Mouse (Mus musculus) left cerebral cortex, postnatal 4 days (tissue): ENCODE data around the gene Marc1. TPM values are rescaled to one million over a fixed set of nuclear protein-coding genes. Genes with fewer than 3 reads are reported as not detected.
A peak's percentile ranks its signal among the peaks of the same experiment; 100 is the strongest.

Experiments
- DNase-seq: peaks from one replicate; pipeline ENCODE4 v3.0.0-alpha.2; 2022
- intact Hi-C: fragments of 180-260 bp; cut with DNase I; formaldehyde crosslinking; loops from one replicate; pipeline ENCODE4 v1.15.1; 2025
- total RNA-seq, 2 experiments: library from RNA; stranded (reverse); gene quantifications; 2 replicates each; pipeline ENCODE4 v1.2.3; 2021

The Marc1 gene
- under 1 TPM in 1 of 2 experiments, not detected in 1; 0.28 TPM for total RNA-seq

DNA sequence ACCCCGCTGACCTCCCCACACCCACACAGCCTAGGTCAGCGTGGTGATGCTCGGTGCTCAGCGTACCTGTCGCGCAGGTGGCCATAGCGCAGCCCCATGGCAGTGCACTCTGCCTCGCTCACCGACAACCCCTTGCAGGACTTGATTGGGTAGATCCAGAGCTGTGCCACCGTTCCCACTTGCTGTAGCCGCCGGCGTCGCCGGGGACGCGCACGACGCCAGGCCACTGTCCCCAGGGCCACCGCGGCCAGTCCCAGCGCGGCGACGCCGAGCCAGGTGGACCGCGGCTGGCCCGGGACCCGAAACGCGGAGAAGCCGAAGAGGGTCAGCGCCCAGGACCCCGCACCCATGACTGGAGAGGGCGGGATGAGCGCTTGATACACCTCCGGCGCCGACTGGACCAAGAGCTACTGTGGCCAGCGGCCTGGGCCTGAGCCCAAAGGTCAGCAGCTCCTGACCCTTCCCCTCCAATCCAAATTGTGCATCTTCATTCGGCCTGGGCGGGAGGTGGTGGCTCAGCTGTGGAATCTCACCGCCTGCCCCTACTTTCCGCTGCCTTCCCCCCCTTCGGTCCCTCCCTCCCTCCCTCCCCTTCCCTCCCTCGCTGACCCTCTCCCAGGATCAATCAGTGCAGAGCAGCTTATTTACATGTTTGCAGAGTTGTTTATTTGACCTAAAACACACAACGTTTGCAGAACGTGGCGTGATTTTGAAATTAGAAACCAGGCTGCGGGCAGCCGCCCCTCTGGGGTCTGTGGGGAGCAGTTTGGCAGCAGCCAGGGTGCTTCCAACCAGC, at the start of gene Marc1:
Marc1 (minus strand) TSS at position 534 of the 796 bp plus-strand sequence.
- intact Hi-C loops = no loop called here
- no peak for DNase-seq

DNA sequence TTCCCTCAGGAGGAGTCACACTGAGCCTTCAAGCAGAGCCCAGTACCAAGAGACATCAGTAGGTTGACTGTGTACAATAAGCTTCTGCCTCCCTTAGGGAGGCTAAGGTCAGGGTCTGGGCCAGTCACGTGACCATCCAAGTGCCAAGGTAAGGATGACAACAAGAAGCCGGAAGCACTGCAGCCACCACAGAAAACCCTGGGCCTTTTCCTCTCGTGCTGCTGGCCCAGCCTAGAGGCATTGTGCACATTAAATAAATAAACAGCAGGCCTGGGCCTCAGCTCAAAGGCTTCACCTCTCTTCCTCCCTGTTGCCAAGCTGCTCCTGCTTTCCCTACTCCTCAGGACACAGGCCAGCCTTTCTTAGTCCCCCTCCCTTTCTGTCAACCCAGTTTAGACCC, 49.2 kb upstream of the Marc1 start:
- intact Hi-C loops = no loop called here
- DNase-seq = no peak

DNA sequence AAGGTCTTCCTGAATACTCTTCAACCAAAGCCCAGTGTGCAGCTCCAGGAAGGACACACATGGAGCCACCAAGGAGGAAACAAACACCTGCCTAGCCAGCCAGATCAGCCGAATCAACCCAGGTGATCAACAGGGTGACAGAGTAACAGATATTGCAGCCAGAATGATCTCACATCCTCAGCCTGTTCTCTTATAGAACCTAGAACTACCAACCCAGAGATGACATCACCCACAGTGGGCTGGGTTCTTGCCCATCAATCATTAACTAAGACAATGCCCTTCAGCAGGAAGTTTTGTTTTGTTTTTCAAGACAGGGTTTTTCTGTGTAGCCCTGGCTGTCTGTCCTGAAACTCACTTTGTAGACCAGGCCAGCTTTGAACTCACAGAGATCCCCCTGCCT, 47.1 kb upstream of the Marc1 start:
- no peak for DNase-seq
- intact Hi-C loops = no loop called here

DNA sequence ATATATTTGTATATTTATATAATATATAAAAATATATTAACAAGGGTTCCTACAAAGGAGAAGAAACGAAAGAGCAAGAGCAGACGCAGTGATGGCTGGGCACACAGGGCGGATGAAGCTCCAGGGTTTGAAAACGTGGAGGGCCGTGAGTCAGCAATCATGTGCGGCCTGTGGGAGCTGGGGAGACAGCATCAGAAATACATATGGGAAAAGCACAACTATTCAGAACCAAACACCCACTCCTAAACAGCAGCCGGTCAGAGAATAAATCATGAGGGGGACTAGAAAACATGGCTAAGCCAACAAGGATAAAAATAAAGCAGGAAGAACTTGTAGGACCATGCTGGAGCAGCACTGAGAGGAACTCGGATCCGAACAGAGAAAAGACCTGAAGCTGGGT, 46.1 kb upstream of the Marc1 start:
- no peak for DNase-seq
- intact Hi-C loops = no loop called here

DNA sequence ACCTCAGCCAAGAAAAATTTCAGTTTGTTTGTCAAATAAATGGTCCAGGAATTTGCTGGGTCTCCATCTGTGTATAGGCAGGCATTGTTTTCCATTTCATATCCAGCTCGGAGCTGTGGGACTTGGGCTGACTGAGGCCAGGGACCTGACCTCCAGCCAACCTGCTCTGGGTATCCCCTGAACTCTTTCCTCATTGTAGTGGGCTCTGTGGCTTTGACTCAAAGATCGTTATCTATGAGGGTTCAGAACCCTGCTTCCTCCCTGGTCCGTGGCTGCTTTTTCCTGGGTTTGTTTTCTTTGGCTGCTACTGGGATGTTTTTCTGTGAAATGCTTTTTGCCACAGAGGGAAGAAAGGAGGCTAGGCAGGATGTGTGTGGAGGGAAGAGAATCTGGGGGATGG, 42.8 kb upstream of the Marc1 start:
- intact Hi-C loops = no loop called here
- no peak for DNase-seq

DNA sequence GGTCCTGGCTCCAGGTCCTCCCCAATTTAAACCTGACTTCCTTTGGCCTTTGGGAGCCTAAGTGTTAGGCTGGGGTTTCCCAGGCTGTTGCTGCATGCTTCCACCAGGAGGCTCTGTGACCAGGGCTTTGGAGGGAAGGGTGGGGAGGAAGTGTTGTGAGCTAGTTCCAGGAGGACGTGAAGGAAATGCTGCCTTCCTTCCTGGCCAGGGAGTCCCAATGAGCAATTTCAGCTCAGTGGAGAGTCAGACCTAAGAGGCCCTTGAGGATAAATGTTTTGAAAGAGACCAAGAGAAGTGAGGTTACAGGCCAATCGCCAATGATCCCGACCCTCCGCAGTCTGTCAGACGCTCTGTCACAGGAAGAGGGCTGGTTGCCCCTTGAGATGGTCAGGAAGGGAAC, 42.2 kb upstream of the Marc1 start:
- peak; percentile 67 for DNase-seq
- intact Hi-C loops = no loop called here

DNA sequence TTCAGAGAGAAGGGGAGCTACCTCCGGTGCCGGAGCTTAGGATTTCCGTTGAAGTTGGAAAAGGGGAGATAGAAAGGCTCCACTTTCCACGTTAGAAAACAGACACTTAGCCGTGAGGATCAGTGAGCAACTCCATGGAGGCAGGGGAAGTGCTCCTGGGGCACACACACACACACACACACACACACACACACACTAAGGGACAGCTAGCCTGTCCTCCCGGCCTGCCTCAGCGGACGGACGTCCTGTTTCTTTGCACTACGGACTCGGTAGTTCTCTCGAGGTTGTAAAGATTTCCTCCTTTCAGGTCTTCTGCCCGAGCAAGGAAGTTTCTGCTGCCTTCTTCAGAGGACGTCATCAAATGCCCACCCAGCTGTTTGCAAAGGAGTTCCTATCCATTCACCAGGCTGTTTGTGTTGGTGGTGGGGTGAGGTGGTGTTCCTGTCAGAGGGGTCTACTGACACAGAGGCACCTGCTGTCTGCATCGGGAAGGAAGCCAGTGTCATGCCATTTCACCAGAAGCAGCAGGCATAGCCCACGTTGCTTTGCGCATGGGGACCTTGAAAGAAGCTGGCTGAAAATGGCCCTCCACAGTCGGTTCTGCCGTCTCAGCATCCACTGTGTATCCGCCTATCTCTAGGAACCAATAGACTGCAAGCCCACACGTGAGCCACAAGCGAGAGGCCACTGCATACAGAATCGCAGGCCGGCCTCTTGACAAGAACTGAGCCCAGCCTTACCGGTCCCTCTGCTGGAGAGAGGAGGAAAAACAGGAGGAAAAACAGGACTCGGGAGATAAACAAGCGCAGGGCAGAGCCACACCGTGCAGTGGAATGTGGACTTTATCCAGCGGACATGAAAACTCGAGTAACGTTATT, 40.9 kb upstream of the Marc1 start:
- intact Hi-C loops = no loop called here
- DNase-seq = peak; percentile 71

DNA sequence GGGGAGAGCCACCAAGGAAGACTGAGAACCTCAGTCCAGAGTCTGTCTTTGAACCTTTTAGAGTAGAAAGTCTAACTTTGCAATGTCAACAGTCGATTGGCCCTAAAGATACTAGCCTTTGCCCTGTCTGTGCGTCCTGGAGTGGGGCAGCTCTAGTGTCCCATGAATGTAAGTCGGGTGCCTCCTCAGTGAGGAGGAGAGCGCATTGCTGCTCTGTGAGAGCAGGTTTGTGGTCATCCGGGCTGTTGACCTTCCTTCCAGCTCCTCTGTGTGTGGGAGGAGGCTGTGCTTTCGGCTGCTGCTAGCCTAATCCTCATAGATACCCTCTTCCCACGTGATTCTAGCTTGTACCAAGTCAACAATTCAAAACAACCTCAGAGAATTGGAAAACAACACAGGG, 40.1 kb upstream of the Marc1 start:
- DNase-seq = no peak
- intact Hi-C loops = no loop called here

DNA sequence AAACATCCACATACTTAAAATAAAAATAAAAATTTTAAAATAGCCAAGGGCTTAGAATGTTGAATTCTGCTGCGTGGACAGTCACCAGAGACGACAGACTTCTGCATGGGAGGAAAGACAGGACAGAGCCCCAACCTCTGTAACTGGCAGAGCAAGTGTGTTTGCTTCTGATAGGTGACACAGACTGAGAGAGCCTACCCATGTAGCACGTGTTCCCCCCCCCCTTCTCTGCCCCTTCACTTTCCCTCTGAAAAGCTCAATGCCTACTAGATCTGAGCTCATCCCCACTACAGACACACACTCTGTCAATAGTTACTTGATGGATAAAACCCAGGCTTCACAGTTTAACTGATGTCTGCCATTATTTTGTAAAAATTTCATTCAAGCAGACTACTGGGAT, 35.9 kb upstream of the Marc1 start:
- DNase-seq = no peak
- intact Hi-C loops = loop anchor here (10.0 kb wide), 1 partner anchor 348 kb away; no protein-coding TSS in a partner anchor

DNA sequence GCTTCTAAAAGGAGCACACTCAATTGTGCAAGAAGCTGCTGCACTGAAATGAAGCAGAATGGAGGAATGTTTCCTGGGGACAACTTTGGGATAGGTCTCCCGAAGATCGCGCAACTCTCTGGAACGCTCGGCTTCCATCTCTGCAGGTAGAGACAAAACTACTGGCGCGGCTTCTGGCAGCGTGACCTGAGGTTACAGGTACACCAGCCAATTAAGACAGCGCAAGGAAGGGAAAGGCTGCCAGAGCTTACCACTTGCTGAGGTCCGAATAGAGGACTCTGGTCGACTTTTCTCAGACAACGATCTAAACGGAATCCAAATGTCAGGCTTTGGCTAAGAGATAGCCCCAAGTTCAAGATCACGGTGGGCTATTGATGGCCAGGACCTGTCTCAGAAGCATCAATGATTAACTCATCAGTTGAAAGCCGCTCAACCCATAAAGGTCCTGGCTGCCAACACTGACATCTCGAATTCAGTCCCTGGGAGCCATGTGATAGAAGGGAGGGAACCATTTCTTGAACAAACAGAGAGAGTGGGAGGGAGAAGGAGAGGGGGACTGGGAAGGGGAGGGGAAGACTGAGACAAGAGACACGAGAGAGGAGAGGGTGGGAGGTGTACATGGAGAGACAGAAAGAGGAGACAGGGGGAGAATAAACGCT, 35.1 kb upstream of the Marc1 start, which contains the start of gene Marc2:
Marc2 (minus strand) TSS at position 360 of the 659 bp plus-strand sequence.
- intact Hi-C loops = loop anchor here (10.0 kb wide), 1 partner anchor 349 kb away; no protein-coding TSS in a partner anchor
- no peak for DNase-seq

DNA sequence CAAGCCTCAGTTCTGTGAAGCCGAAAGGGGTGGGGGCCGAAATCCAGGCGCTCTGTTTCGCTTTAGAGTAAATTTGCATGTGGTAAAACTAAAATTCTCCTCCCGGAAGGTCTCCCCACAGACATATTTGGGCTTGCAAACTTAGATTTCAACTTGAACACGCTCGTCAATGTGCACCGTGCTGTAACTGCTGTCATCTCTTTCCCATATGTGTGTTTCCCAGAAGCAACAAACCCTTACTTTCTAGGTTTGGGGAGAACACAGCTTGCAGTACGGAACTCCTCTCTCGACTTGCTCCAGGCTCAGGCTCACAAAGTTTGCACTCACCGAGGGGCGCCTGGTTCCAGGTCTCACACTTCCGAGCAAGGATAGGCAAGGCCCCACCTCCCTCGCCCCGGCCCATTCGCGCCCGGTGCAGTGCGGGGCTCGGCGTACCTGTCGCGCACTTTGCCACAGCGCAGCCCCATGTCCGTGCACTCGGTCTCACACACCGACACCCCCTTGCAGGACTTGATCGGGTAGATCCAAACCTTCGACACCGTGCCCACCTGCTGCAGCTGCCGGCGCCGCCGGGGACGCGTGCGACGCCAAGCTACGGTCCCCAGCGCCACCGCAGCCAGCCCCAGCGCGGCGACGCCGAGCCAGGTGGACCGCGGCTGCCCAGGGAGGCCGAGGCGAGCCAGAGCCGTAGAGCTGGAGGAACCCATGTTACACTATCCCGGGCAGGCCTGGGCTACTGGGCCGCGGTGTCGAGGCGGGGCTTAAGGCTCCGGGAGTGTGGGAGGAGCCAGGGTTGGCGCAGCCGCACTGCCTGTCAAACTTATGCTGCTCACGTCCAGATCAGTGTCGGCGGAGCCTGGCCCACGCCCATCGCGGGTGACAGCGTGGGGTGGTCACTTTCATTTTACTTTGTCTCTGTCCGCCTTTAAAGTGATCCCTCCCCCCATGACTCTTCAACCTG, 34.3 kb upstream of the Marc1 start:
- peak; percentile 80 for DNase-seq
- intact Hi-C loops = loop anchor here (10.0 kb wide), 1 partner anchor 349 kb away; no protein-coding TSS in a partner anchor

DNA sequence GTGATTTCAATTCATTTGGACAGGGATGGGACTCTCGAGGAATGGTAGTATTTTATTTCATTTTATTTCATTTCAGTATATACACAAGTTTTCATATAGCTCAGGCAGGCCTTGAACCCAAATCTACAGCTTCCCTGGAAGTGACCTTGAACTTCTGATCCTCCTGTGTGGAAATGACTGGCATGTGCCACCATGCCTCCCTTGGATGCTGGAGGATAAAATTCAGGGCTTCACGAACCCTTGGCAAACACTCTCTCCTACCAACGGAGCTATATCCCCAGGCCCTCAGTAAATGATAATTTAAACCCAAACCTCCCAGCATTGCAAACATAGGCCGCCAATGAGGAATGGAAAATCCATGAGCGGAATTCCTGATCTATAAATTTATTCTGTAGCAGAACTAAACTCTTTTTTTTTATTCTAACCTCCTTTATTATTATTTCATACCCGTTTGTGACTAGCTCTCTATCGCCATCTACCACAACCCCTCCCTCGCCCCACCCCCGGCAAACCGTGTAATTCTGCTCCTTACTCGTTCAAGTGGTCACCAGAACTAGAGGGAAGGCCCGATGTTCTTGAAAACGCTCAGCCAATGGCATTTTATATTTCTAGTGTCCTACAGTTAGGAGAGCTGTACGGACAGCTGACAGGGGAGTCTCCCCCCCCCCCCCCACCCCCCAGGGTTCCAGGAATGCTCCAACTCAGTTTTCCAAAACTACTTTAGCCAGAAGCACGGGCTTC, 33.4 kb upstream of the Marc1 start:
- intact Hi-C loops = loop anchor here (10.0 kb wide), 1 partner anchor 350 kb away; no protein-coding TSS in a partner anchor
- DNase-seq = peak; percentile 24

DNA sequence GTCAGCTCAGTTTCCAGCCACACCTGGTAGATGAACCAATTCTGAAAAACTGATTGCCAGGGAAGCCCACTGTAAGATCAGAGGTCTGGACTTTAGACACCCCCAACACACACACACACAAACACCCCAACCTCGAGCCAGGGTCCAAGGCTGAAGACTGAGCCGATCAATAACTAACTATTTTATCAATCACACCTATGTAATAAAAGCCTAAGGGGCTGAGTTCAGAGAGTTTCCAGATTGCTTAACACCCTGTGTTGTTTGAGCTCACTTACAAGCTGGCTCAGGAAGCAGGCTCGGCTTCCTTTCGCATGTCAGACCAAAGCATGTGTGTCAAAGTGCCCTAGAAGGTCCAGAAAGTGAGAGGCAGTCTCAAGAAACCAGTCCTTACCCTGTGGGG, 26.5 kb upstream of the Marc1 start:
- intact Hi-C loops = no loop called here
- no peak for DNase-seq

DNA sequence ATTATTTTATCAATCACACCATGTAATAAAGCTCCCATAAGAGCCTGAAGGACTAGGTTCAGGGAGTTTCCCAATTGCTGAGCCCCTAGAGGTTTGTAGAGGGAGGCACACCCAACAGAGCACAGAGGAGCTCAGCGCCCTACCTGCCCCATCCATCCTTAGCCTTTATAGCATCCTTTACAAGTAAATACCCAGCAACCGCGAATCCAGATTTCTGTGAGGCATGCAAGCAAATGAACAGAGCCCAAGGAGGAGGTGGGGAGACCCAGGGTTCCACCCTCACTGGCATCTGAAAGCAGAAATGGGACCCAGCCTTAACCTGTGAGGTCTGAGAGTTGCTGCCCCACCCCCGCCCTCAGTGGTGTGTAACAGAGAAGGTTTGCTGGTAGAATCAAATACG, 25.2 kb upstream of the Marc1 start:
- DNase-seq = no peak
- intact Hi-C loops = no loop called here

DNA sequence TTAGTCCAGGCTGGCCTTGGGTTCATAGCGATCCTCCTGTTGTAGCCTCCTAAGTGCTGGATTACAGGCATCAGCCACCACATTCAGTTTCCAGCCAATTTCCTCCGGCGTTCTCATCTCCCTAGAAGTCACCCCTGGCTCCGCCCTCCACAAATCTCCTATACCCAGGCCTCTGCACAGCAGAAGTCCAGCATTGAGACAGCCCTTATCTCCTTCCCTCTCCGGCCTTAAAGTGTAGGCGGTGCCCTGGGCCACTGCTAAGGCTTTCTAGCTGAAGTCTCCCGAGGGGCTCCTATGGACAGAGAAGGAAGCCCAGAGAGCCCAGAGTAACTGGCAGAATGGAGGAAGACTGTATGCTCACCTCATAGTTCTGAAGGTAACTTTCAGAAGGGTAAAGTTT, 22.4 kb upstream of the Marc1 start:
- no peak for DNase-seq
- intact Hi-C loops = no loop called here

DNA sequence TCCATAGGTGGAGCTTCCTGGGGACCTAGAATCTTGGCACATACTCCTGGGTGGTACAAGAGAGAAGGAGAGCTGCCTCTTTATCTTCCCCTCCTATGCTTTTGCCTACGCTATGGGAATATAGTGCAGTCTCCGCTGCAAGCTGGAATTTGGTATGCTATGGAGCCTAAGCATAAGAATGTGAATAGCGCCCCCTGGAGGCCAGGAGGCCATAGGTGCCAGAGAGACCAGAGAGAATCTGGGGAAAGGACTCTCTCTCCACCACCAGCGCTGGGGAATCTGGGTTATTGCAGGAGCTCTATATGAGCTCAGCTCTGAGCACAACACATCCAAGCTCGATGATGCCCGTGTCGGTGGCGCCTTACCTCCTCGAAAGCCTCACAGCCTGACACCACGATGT, 21.1 kb upstream of the Marc1 start:
- DNase-seq = no peak
- intact Hi-C loops = no loop called here

DNA sequence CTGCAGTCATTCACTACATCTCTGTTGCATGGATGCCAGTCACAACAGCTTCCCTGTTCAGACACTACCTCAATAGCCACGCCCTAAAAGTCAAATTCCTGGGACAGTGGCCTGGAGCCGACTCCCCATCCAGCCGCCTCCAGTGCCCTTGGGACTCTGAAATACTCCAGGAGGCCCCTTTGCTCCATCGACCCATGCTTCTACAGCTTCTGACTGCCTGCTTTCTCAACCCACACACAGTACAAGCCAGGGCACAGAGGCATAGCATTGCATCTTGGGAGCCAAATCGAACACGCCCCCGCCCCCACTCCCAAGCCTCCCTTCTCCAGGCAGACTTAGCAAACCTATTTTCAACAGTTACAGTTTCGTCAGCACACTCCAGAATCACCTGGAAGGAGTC, 18.8 kb upstream of the Marc1 start:
- DNase-seq = no peak
- intact Hi-C loops = no loop called here

DNA sequence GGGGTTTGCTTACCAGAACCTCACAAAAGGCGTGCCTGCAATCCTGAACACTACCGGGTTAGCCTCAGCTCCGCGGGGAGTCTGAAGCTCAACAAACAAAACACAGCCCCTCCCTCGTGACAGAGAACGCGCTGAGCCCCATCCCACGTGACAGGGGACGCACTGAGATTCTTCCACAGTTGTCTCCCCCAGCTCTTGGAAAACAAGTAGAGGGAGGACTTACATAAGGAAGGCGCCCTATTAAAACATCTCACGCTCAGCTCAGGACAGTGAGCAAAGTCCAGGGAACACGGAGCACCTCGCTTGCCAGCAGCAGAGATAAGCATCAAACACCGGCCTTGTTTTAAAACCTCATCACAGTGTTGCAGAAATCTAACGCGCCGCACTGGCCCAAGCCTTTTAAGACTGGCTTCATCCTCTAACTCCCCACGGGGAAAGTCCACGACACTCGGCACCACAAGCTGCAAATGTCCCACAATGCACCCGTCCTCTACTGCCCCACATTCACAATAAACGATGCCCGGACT, 16.1 kb upstream of the Marc1 start:
- DNase-seq = peak; percentile 7
- intact Hi-C loops = no loop called here

DNA sequence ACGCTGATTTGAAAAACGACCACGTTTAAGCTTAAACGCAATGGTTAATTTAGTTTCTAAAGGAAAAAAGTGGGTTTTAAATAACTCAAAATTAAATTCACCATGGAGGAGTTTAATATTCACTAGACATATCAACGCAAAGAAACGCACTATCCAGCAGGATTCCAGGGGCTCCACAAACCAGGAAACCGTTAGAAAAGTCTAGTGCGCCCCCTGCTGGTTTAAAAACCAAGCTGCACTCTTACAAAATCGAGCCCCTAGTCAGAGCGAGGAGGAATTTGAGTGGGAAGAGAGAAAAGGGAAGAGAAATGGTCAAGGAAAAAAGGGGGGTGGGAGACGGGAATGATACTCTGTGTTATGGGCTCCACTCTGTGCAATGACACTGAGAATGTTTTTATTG, 14.0 kb upstream of the Marc1 start:
- DNase-seq = peak; percentile 31
- intact Hi-C loops = no loop called here
